Mouse (Mus musculus): ENCODE data around the gene Timp3. TPM values are rescaled to one million over a fixed set of nuclear protein-coding genes. Genes with fewer than 3 reads are reported as not detected.

Timp3 gene
- polyA plus RNA-seq, 1 experiment from 2014 or later: 114 TPM

GRCm38 (mm10) chr10:86273410-86274191 is 26.6 kb upstream of the Timp3 start:
- peak overlapping the region; percentile 55 for H3K27ac ChIP-seq (ENCODE audit: low read length)
- 57% methylated on average over 19 of the region's 19 CpGs for WGBS
- peak; percentile 87 for ATAC-seq (ENCODE audit: low FRiP score, low TSS enrichment)

GRCm38 (mm10) chr10:86275585-86275984 is 24.6 kb upstream of the Timp3 start:
- WGBS: 90% methylated on average over 5 of the region's 5 CpGs
- H3K36me3 ChIP-seq (ENCODE audit: insufficient read depth, low read length): no peaks in the 10 kb centered on the region
- H3K4me1 ChIP-seq (ENCODE audit: insufficient read depth, low read length): peaks cover 8% of the 10 kb centered on the region; the same call in 1 of the 2 replicates
- H3K4me3 ChIP-seq (ENCODE audit: low read length): no peak overlapping the region
- no peak overlapping the region for H3K4me2 ChIP-seq (replicated peaks; ENCODE audit: low read depth, low read length)
- no peak for ATAC-seq (ENCODE audit: low FRiP score, low TSS enrichment)
- no peak overlapping the region for H3K27ac ChIP-seq (ENCODE audit: low read length)
- no peaks in the 10 kb centered on the region for H3K27me3 ChIP-seq (ENCODE audit: insufficient read depth, low read length)
- H3K9ac ChIP-seq (replicated peaks; ENCODE audit: low read length): no peak overlapping the region
- no peaks in the 10 kb centered on the region for H3K9me3 ChIP-seq (ENCODE audit: low read length)

More at GRCm38 (mm10) chr10:86273410-86274191, 26.6 kb upstream of the Timp3 start:
- Histone ChIP-seq H3K4me2 (replicated peaks; ENCODE audit: low read depth, low read length) (no peak overlapping the region), H3K4me1 (ENCODE audit: insufficient read depth, low read length) (peaks cover 12% of the 10 kb centered on the region; the same call in 1 of the 2 replicates), H3K4me3 (ENCODE audit: low read length) (no peak overlapping the region), H3K9me3 (ENCODE audit: low read length) (no peaks in the 10 kb centered on the region), H3K36me3 (ENCODE audit: insufficient read depth, low read length) (no peaks in the 10 kb centered on the region), H3K27me3 (ENCODE audit: insufficient read depth, low read length) (no peaks in the 10 kb centered on the region), H3K9ac (replicated peaks; ENCODE audit: low read length) (no peak overlapping the region)

- no peaks in the 10 kb centered on the region for H3K9me3 ChIP-seq (ENCODE audit: low read length)
- 0 out of 2 replicates have a peak, but pooled peaks cover 4% of the 10 kb centered on the region for H3K4me1 ChIP-seq (ENCODE audit: insufficient read depth, low read length)
- no peak overlapping the region for H3K9ac ChIP-seq (replicated peaks; ENCODE audit: low read length)
- H3K27me3 ChIP-seq (ENCODE audit: insufficient read depth, low read length): no peaks in the 10 kb centered on the region
- 90% methylated on average over 5 of the region's 5 CpGs for WGBS
- no peaks in the 10 kb centered on the region for H3K36me3 ChIP-seq (ENCODE audit: insufficient read depth, low read length)
- H3K27ac ChIP-seq (ENCODE audit: low read length): no peak overlapping the region
- H3K4me3 ChIP-seq (ENCODE audit: low read length): no peak overlapping the region
- no peak overlapping the region for H3K4me2 ChIP-seq (replicated peaks; ENCODE audit: low read depth, low read length)
- ATAC-seq (ENCODE audit: low FRiP score, low TSS enrichment): no peak
Measured at GRCm38 (mm10) chr10:86277327-86277726, 22.8 kb upstream of the Timp3 start.

- no peaks in the 10 kb centered on the region for H3K27me3 ChIP-seq (ENCODE audit: insufficient read depth, low read length)
- WGBS: 45% methylated on average over 2 of the region's 2 CpGs
- ATAC-seq (ENCODE audit: low FRiP score, low TSS enrichment): no peak
Measured at GRCm38 (mm10) chr10:86278481-86278880, 21.7 kb upstream of the Timp3 start.

GRCm38 (mm10) chr10:86279579-86280168 is 20.5 kb upstream of the Timp3 start:
- H3K4me2 ChIP-seq (replicated peaks; ENCODE audit: low read depth, low read length): no peak overlapping the region
- 90% methylated on average over 7 of the region's 7 CpGs for WGBS
- H3K4me1 ChIP-seq (ENCODE audit: insufficient read depth, low read length): no peaks in the 10 kb centered on the region
- H3K27me3 ChIP-seq (ENCODE audit: insufficient read depth, low read length): no peaks in the 10 kb centered on the region
- H3K9me3 ChIP-seq (ENCODE audit: low read length): no peaks in the 10 kb centered on the region
- H3K27ac ChIP-seq (ENCODE audit: low read length): no peak overlapping the region
- H3K4me3 ChIP-seq (ENCODE audit: low read length): no peak overlapping the region
- no peak overlapping the region for H3K9ac ChIP-seq (replicated peaks; ENCODE audit: low read length)
- H3K36me3 ChIP-seq (ENCODE audit: insufficient read depth, low read length): no peaks in the 10 kb centered on the region
- no peak for ATAC-seq (ENCODE audit: low FRiP score, low TSS enrichment)

More at GRCm38 (mm10) chr10:86278481-86278880, 21.7 kb upstream of the Timp3 start:
- no peaks in the 10 kb centered on the region for H3K36me3 ChIP-seq (ENCODE audit: insufficient read depth, low read length)
- H3K4me3 ChIP-seq (ENCODE audit: low read length): no peak overlapping the region
- H3K4me2 ChIP-seq (replicated peaks; ENCODE audit: low read depth, low read length): no peak overlapping the region
- H3K27ac ChIP-seq (ENCODE audit: low read length): no peak overlapping the region
- H3K4me1 ChIP-seq (ENCODE audit: insufficient read depth, low read length): 0 out of 2 replicates have a peak, but pooled peaks cover under 1% of the 10 kb centered on the region
- H3K9me3 ChIP-seq (ENCODE audit: low read length): no peaks in the 10 kb centered on the region
- H3K9ac ChIP-seq (replicated peaks; ENCODE audit: low read length): no peak overlapping the region

- Histone ChIP-seq H3K9ac (replicated peaks; ENCODE audit: low read length) (no peak overlapping the region), H3K4me2 (replicated peaks; ENCODE audit: low read depth, low read length) (no peak overlapping the region), H3K4me3 (ENCODE audit: low read length) (no peak overlapping the region), H3K27me3 (ENCODE audit: insufficient read depth, low read length) (no peaks in the 10 kb centered on the region), H3K27ac (ENCODE audit: low read length) (no peak overlapping the region), H3K36me3 (ENCODE audit: insufficient read depth, low read length) (no peaks in the 10 kb centered on the region), H3K9me3 (ENCODE audit: low read length) (no peaks in the 10 kb centered on the region), H3K4me1 (ENCODE audit: insufficient read depth, low read length) (no peaks in the 10 kb centered on the region)
- ATAC-seq (ENCODE audit: low FRiP score, low TSS enrichment): no peak
- 90% methylated on average over 8 of the region's 8 CpGs for whole genome bisulfite sequencing
Measured at GRCm38 (mm10) chr10:86281238-86281637, 18.9 kb upstream of the Timp3 start.

- Histone ChIP-seq H3K27ac (ENCODE audit: low read length) (no peak overlapping the region), H3K4me2 (replicated peaks; ENCODE audit: low read depth, low read length) (no peak overlapping the region), H3K4me1 (ENCODE audit: insufficient read depth, low read length) (no peaks in the 10 kb centered on the region), H3K9me3 (ENCODE audit: low read length) (no peaks in the 10 kb centered on the region), H3K4me3 (ENCODE audit: low read length) (no peak overlapping the region), H3K27me3 (ENCODE audit: insufficient read depth, low read length) (no peaks in the 10 kb centered on the region), H3K36me3 (ENCODE audit: insufficient read depth, low read length) (no peaks in the 10 kb centered on the region), H3K9ac (replicated peaks; ENCODE audit: low read length) (no peak overlapping the region)
- ATAC-seq (ENCODE audit: low FRiP score, low TSS enrichment): no peak
- WGBS: 87% methylated on average over 7 of the region's 7 CpGs
Measured at GRCm38 (mm10) chr10:86286508-86286907, 13.7 kb upstream of the Timp3 start.

- H3K4me3 ChIP-seq (ENCODE audit: low read length): no peak overlapping the region
- peaks cover 3% of the 10 kb centered on the region; the same call in 1 of the 2 replicates for H3K4me1 ChIP-seq (ENCODE audit: insufficient read depth, low read length)
- H3K36me3 ChIP-seq (ENCODE audit: insufficient read depth, low read length): no peaks in the 10 kb centered on the region
- WGBS: 53% methylated on average over 8 of the region's 8 CpGs
- ATAC-seq (ENCODE audit: low FRiP score, low TSS enrichment): peak; percentile 66; the same call in 1 of the 2 replicates
- peak overlapping the region; percentile 61; the same call in 1 of the 2 replicates for H3K27ac ChIP-seq (ENCODE audit: low read length)
- no peak overlapping the region for H3K4me2 ChIP-seq (replicated peaks; ENCODE audit: low read depth, low read length)
- H3K9ac ChIP-seq (replicated peaks; ENCODE audit: low read length): no peak overlapping the region
- H3K27me3 ChIP-seq (ENCODE audit: insufficient read depth, low read length): no peaks in the 10 kb centered on the region
- H3K9me3 ChIP-seq (ENCODE audit: low read length): no peaks in the 10 kb centered on the region
Measured at GRCm38 (mm10) chr10:86290109-86290771, 9.9 kb upstream of the Timp3 start.

- H3K27ac ChIP-seq (ENCODE audit: low read length): no peak overlapping the region
- no peak overlapping the region for H3K9ac ChIP-seq (replicated peaks; ENCODE audit: low read length)
- no peaks in the 10 kb centered on the region for H3K36me3 ChIP-seq (ENCODE audit: insufficient read depth, low read length)
- no peak for ATAC-seq (ENCODE audit: low FRiP score, low TSS enrichment)
- no peak overlapping the region for H3K4me3 ChIP-seq (ENCODE audit: low read length)
- H3K9me3 ChIP-seq (ENCODE audit: low read length): no peaks in the 10 kb centered on the region
- peaks cover 8% of the 10 kb centered on the region for H3K27me3 ChIP-seq (ENCODE audit: insufficient read depth, low read length)
- H3K4me2 ChIP-seq (replicated peaks; ENCODE audit: low read depth, low read length): no peak overlapping the region
- H3K4me1 ChIP-seq (ENCODE audit: insufficient read depth, low read length): peaks cover 12% of the 10 kb centered on the region
- WGBS: 84% methylated on average over 1 of the region's 1 CpGs
Measured at GRCm38 (mm10) chr10:86293880-86294279, 6.3 kb upstream of the Timp3 start.
